In the genomic region with DNA sequence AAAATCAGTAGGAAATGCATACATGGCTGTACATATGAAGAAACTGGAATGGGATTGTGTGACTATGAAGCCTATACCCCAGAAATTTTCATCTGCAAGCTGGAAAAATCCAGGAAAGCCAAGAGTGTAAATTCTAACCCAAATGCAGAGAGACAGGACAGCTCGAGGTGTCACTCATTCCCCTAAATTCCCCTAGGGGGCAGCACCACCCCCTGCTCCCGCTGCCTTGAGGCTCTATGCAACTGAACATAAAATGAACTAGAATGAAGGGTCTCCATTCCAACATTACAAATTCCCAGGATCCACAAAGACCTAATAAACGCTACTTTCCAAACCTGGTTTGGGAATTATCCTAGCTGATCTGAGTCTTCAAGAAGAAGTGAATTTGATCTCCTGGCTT, we compare ENCODE assay signal across 8 mouse cellular contexts. TPM values are rescaled to one million over a fixed set of nuclear protein-coding genes. Genes with fewer than 3 reads are reported as not detected.
A peak's percentile ranks its signal among the peaks of the same experiment; 100 is the strongest.
DNase-seq lines count a peak whose midpoint lies in the region; ATAC-seq and TF ChIP-seq lines count a peak whose summit lies in the region.

No protein-coding gene starts in this region.

- H3K9me3 ChIP-seq in forebrain, postnatal 0 days (ENCODE audit: low read length), result no peaks in the 10 kb centered on the region
- no peaks in the 10 kb centered on the region for H3K9me3 ChIP-seq in liver, embryonic 14.5 days (ENCODE audit: control insufficient read depth, low read length)

- H3K36me3 ChIP-seq in forebrain, postnatal 0 days (ENCODE audit: insufficient read depth), result no peaks in the 10 kb centered on the region
- no peaks in the 10 kb centered on the region for H3K36me3 ChIP-seq in liver, embryonic 14.5 days (replicated peaks; ENCODE audit: control insufficient read depth, insufficient read depth, low read depth)

- intact Hi-C loops in heart, postnatal 25 days (cut with DNase I), result loop anchor here (2.0 to 10.0 kb wide), 2 partner anchors 98 to 266 kb away; no protein-coding TSS in a partner anchor

- no peak overlapping the region for H3K4me3 ChIP-seq in forebrain, postnatal 0 days (ENCODE audit: low read depth, low read length)
- no peak overlapping the region for H3K4me3 ChIP-seq in liver, embryonic 14.5 days (ENCODE audit: insufficient read depth in 1 of 2, low read depth in 2 of 2, low read length in 2 of 2)

- peak; percentile 61; the same call in 1 of the 2 replicates for ATAC-seq in forebrain, postnatal 0 days
- ATAC-seq in liver, embryonic 14.5 days (ENCODE audit: insufficient read depth), result no peak

- H3K9ac ChIP-seq in forebrain, postnatal 0 days, result no peak overlapping the region
- H3K9ac ChIP-seq in liver, embryonic 14.5 days (replicated peaks), result no peak overlapping the region

- peak; percentile 7 for DNase-seq in heart, adult 8-10 months (ENCODE audit: low spot score)
- DNase-seq in heart, postnatal 25 days (ENCODE audit: low spot score), result no peak
- DNase-seq in right cerebral cortex, adult 2 months (ENCODE audit: low spot score in 2 of 2), result peak; percentile 38 to 49
- DNase-seq in right cerebral cortex, postnatal 25 days, result no peak
- DNase-seq in c-Kit-positive CD71-negative TER-119-negative erythroid progenitor cells, embryonic 14.5 days (ENCODE audit: low read depth), result peak; percentile 29
- DNase-seq in forebrain, postnatal 0 days, result peak; percentile 64
- DNase-seq in liver, embryonic 14.5 days (ENCODE audit: low read depth in 3 of 3, low spot score in 3 of 3), result no peak
- DNase-seq in thymus, postnatal 25 days, result peak; percentile 3

- no peak for TF ChIP-seq EP300 in liver, embryonic 14.5 days (IDR thresholded peaks at IDR 0.05; ENCODE audit: low read depth)

- no peaks in the 10 kb centered on the region for H3K4me1 ChIP-seq in forebrain, postnatal 0 days (ENCODE audit: insufficient read depth)
- H3K4me1 ChIP-seq in liver, embryonic 14.5 days (replicated peaks; ENCODE audit: control insufficient read depth in 2 of 2, insufficient read depth in 2 of 2, low read length in 1 of 2), result no peaks in the 10 kb centered on the region

- H3K27ac ChIP-seq in forebrain, postnatal 0 days (ENCODE audit: low read depth, low read length), result no peak overlapping the region
- H3K27ac ChIP-seq in liver, embryonic 14.5 days, result no peak overlapping the region

- peak; percentile 79 for TF ChIP-seq CTCF in forebrain, postnatal 0 days (IDR thresholded peaks at IDR 0.05; ENCODE audit: low read depth)
- peak; percentile 83 for TF ChIP-seq CTCF in liver, embryonic 14.5 days (IDR thresholded peaks at IDR 0.05; ENCODE audit: low read depth)

- 5% methylated on average over 3 of the region's 3 CpGs for WGBS in forebrain, postnatal 0 days
- 3% methylated on average over 3 of the region's 3 CpGs for WGBS in liver, embryonic 14.5 days (ENCODE audit: insufficient replicate concordance)

- H3K4me2 ChIP-seq in forebrain, postnatal 0 days (ENCODE audit: low read depth), result no peak overlapping the region
- no peak overlapping the region for H3K4me2 ChIP-seq in liver, embryonic 14.5 days (ENCODE audit: low read depth)

- H3K27me3 ChIP-seq in forebrain, postnatal 0 days (ENCODE audit: insufficient read depth, low read length), result no peaks in the 10 kb centered on the region
- H3K27me3 ChIP-seq in liver, embryonic 14.5 days (ENCODE audit: control insufficient read depth, insufficient read depth, low read length), result no peaks in the 10 kb centered on the region

RNA-seq across cellular contexts. Expression of a gene that starts 48.1 kb away (rescaled TPM):
- total RNA-seq in heart, adult 8-10 months (2022), result 100 to 1,000 TPM; 297 to 377 (median 334) TPM
- 100 to 1,000 TPM; 299 to 338 TPM for total RNA-seq in heart, postnatal 25 days (2021)
- total RNA-seq in forebrain, postnatal 0 days (2014; rRNA removed), result 508 and 575 TPM in 2 replicates
- polyA plus RNA-seq in forebrain, postnatal 0 days (2015; fragmentation: Nextera tagmentation; extraction: Ambion mirVana), result 62.0 and 160 TPM in 2 replicates
- 4.4 and 5.2 TPM in 2 replicates for polyA plus RNA-seq in liver, embryonic 14.5 days (2012; rRNA removed)
- polyA plus RNA-seq in liver, embryonic 14.5 days (2014; fragmentation: Nextera tagmentation; extraction: Ambion mirVana), result 4.8 and 5.5 TPM in 2 replicates

Comparison
In these comparisons a context has a peak if more than half of its experiments do, and no peak if none do; other contexts are left out.
1. DNase-seq: peak in heart, adult 8-10 months (single experiment), right cerebral cortex, adult 2 months (2 of 2), c-Kit-positive CD71-negative TER-119-negative erythroid progenitor cells, embryonic 14.5 days (single experiment), forebrain, postnatal 0 days (single experiment) and thymus, postnatal 25 days (single experiment); none in heart, postnatal 25 days (single experiment), right cerebral cortex, postnatal 25 days (single experiment) and liver, embryonic 14.5 days (0 of 3).